Mouse (Mus musculus) small intestine, adult 2 months (tissue): ENCODE measurements around the gene C77080.

Experiments used
- CTCF ChIP-seq: fragments of 200-500 bp; IDR thresholded peaks from 2 replicates; pipeline ENCODE4 v1.5.1; 2012; ENCODE audit warnings: low read depth, mild to moderate bottlenecking, control low read depth, inconsistent platforms, low read length, moderate library complexity, mixed read lengths; ENCODE audit not compliant: insufficient replicate concordance, insufficient read length; ENCODE audit errors: extremely low read depth
- POLR2A ChIP-seq: fragments of 200-500 bp; IDR thresholded peaks from 2 replicates; pipeline ENCODE4 v1.6.1; 2012; ENCODE audit warnings: low read depth, mild to moderate bottlenecking, control low read depth, inconsistent platforms, low read length, moderate library complexity

DNA sequence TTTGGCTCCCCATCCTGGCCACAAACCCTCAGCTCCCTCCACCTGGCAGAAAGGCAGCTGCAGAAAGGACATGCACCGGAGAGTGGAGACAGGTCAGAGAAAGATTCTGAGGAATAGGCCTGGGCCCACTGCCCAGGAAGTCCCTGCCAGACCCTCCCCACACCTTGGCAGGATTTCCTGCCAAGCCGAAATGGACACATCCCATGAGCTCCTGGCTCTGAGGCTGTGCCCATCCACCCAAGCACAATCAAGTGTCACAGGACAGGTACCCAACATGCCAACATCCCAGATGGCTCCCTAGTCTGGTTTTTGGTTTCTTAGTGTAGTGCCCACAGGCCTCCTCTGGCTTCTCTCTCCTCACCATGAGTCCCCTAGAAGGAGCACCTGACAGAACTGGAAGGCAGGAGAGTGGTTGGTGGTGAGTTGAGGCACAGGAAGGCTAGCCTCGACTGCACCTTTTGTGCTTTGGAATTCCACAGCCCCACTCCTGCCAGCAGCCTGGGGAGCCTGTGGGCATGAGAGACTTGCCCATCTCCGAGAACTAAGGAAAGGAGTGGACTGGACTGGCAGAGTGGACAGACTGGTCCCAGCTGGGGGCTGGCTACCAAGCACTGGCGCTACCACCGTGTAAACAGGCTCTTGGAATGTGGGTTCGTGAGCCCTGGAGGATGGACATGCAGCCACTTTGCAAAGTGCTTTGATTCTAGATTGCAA lies 40.7 kb downstream of the C77080 start:
- TF ChIP-seq POLR2A: no peak
- TF ChIP-seq CTCF: no peak
